Mouse (Mus musculus) yolk sac, embryonic 10.5 days (tissue): ENCODE measurements around the gene Kcnj15.
A peak's percentile ranks its signal among the peaks of the same experiment; 100 is the strongest.

ENCODE experiments used
- DNase-seq: peaks from one replicate; pipeline ENCODE4 v3.0.0-alpha.2; 2017; ENCODE audit warnings: low spot score

Kcnj15 gene

GRCm38 (mm10) chr16:95257266-95257894, at the start of gene Kcnj15:
Gene Kcnj15 (plus strand): TSS chr16:95257558.
- no peak for DNase-seq

GRCm38 (mm10) chr16:95208243-95208642, 49.1 kb upstream of the Kcnj15 start:
- no peak for DNase-seq

GRCm38 (mm10) chr16:95209011-95209466, 48.3 kb upstream of the Kcnj15 start:
- no peak for DNase-seq

GRCm38 (mm10) chr16:95214251-95215197, 42.8 kb upstream of the Kcnj15 start:
- no peak for DNase-seq

GRCm38 (mm10) chr16:95215782-95216181, 41.6 kb upstream of the Kcnj15 start:
- no peak for DNase-seq

GRCm38 (mm10) chr16:95216346-95216745, 41.0 kb upstream of the Kcnj15 start:
- no peak for DNase-seq

- no peak for DNase-seq
Measured at GRCm38 (mm10) chr16:95216824-95217223, 40.5 kb upstream of the Kcnj15 start.

GRCm38 (mm10) chr16:95218783-95219182, 38.6 kb upstream of the Kcnj15 start:
- DNase-seq = no peak

GRCm38 (mm10) chr16:95219459-95219858, 37.9 kb upstream of the Kcnj15 start:
- DNase-seq = no peak

- no peak for DNase-seq
Measured at GRCm38 (mm10) chr16:95221051-95221450, 36.3 kb upstream of the Kcnj15 start.

- DNase-seq = no peak
Measured at GRCm38 (mm10) chr16:95222026-95222718, 35.2 kb upstream of the Kcnj15 start.

- no peak for DNase-seq
Measured at GRCm38 (mm10) chr16:95223435-95223834, 33.9 kb upstream of the Kcnj15 start.

GRCm38 (mm10) chr16:95225285-95225684, 32.1 kb upstream of the Kcnj15 start:
- no peak for DNase-seq

- DNase-seq = no peak
Measured at GRCm38 (mm10) chr16:95231768-95232167, 25.6 kb upstream of the Kcnj15 start.

- DNase-seq = no peak
Measured at GRCm38 (mm10) chr16:95234891-95235548, 22.3 kb upstream of the Kcnj15 start.

GRCm38 (mm10) chr16:95239209-95239925, 18.0 kb upstream of the Kcnj15 start:
- no peak for DNase-seq

GRCm38 (mm10) chr16:95240688-95241087, 16.7 kb upstream of the Kcnj15 start:
- DNase-seq = peak; percentile 82

- no peak for DNase-seq
Measured at GRCm38 (mm10) chr16:95241581-95241980, 15.8 kb upstream of the Kcnj15 start.

- no peak for DNase-seq
Measured at GRCm38 (mm10) chr16:95242114-95242513, 15.2 kb upstream of the Kcnj15 start.

- no peak for DNase-seq
Measured at GRCm38 (mm10) chr16:95243401-95243800, 14.0 kb upstream of the Kcnj15 start.

GRCm38 (mm10) chr16:95244626-95245303, 12.6 kb upstream of the Kcnj15 start:
- DNase-seq = no peak
